Mouse (Mus musculus) olfactory bulb, adult 2 months (tissue): ENCODE results near the gene Odf3l1. TPM values are rescaled to one million over a fixed set of nuclear protein-coding genes. Genes with fewer than 3 reads are reported as not detected.

Experiments used
- H3K27ac ChIP-seq: fragments of 200-500 bp; 2 replicates; pipeline ENCODE4 v1.5.1; 2012; ENCODE audit warnings: low read depth, low read length; ENCODE audit not compliant: insufficient read depth
- H3K4me1 ChIP-seq: fragments of 200-500 bp; 2 replicates; pipeline ENCODE4 v1.6.1; 2012; ENCODE audit warnings: low read length; ENCODE audit not compliant: control insufficient read depth, insufficient read depth
- H3K4me3 ChIP-seq: fragments of 200-500 bp; 2 replicates; pipeline ENCODE4 v1.5.1; 2012; ENCODE audit warnings: mild to moderate bottlenecking, low read depth, low read length, moderate library complexity; ENCODE audit not compliant: insufficient read depth
- CTCF ChIP-seq: fragments of 200-500 bp; IDR thresholded peaks from 2 replicates; pipeline ENCODE4 v1.5.1; 2012; ENCODE audit warnings: low read depth, mild to moderate bottlenecking, low read length, moderate library complexity; ENCODE audit not compliant: insufficient read depth
- POLR2A ChIP-seq: fragments of 200-500 bp; IDR thresholded peaks from 2 replicates; pipeline ENCODE4 v1.6.1; 2012; ENCODE audit warnings: mild to moderate bottlenecking, low read depth, low read length, moderate library complexity; ENCODE audit not compliant: insufficient read depth
- WGBS: fragments of 180-500 bp; shearing (Covaris S2); methylation state at CpG from one replicate; pipeline ENCODE4 v1.1.7; 2018; 5-methylcytosine and 5-hydroxymethylcytosine counted together
- polyA plus RNA-seq: library from polyadenylated mRNA; stranded (reverse); fragments of >200 nt; gene quantifications from 2 replicates; pipeline ENCODE4 v1.2.4, GENCODE M21; 2012; ENCODE audit warnings: low replicate concordance; ENCODE audit not compliant: missing spikeins, insufficient read depth, insufficient read length

Gene Odf3l1
- polyA plus RNA-seq, 1 experiment, result not detected

GRCm38 (mm10) chr9:56886113-56886512 lies 21.6 kb upstream of the Odf3l1 start:
- no peak overlapping the region for H3K27ac ChIP-seq
- peak; percentile 26; the same call in 1 of the 2 replicates for TF ChIP-seq CTCF
- TF ChIP-seq POLR2A, result no peak
- H3K4me1 ChIP-seq, result peaks cover 15% of the 10 kb centered on the region
- H3K4me3 ChIP-seq, result no peak overlapping the region
- 75% methylated on average over 13 of the region's 13 CpGs for WGBS

- 83% methylated on average over 4 of the region's 4 CpGs for WGBS
- Histone ChIP-seq H3K4me1 (peaks cover 9% of the 10 kb centered on the region; the same call in 1 of the 2 replicates), H3K27ac (no peak overlapping the region), H3K4me3 (no peak overlapping the region)
- TF ChIP-seq POLR2A (no peak), CTCF (no peak)
These were observed 19.8 kb upstream of the Odf3l1 start for GRCm38 (mm10) chr9:56884328-56884727.

GRCm38 (mm10) chr9:56883470-56883869 lies 19.0 kb upstream of the Odf3l1 start:
- H3K4me3 ChIP-seq, result no peak overlapping the region
- no peak overlapping the region for H3K27ac ChIP-seq
- H3K4me1 ChIP-seq, result peaks cover 9% of the 10 kb centered on the region; the same call in 1 of the 2 replicates
- 88% methylated on average over 7 of the region's 7 CpGs for WGBS
- TF ChIP-seq CTCF, result no peak
- TF ChIP-seq POLR2A, result no peak

GRCm38 (mm10) chr9:56882818-56883217 lies 18.3 kb upstream of the Odf3l1 start:
- H3K27ac ChIP-seq, result no peak overlapping the region
- no peak for TF ChIP-seq POLR2A
- TF ChIP-seq CTCF, result no peak
- no peak overlapping the region for H3K4me3 ChIP-seq
- H3K4me1 ChIP-seq, result peaks cover 9% of the 10 kb centered on the region; the same call in 1 of the 2 replicates
- WGBS, result 85% methylated on average over 12 of the region's 12 CpGs

- no peak overlapping the region for H3K27ac ChIP-seq
- WGBS, result 82% methylated on average over 4 of the region's 4 CpGs
These were observed 17.8 kb upstream of the Odf3l1 start for GRCm38 (mm10) chr9:56882283-56882682.

GRCm38 (mm10) chr9:56881539-56882082 lies 17.1 kb upstream of the Odf3l1 start:
- no peak for TF ChIP-seq CTCF
- no peak for TF ChIP-seq POLR2A
- no peak overlapping the region for H3K4me3 ChIP-seq
- H3K27ac ChIP-seq, result no peak overlapping the region
- 63% methylated on average over 3 of the region's 3 CpGs for WGBS
- peaks cover 19% of the 10 kb centered on the region for H3K4me1 ChIP-seq

More at GRCm38 (mm10) chr9:56882283-56882682, 17.8 kb upstream of the Odf3l1 start:
- Histone ChIP-seq H3K4me1 (peaks cover 12% of the 10 kb centered on the region; the same call in 1 of the 2 replicates), H3K4me3 (no peak overlapping the region)
- TF ChIP-seq POLR2A, result no peak
- TF ChIP-seq CTCF, result no peak

- no peak overlapping the region for H3K27ac ChIP-seq
- TF ChIP-seq POLR2A, result no peak
- TF ChIP-seq CTCF, result no peak
- H3K4me1 ChIP-seq, result peaks cover 26% of the 10 kb centered on the region
- WGBS, result 64% methylated on average over 9 of the region's 9 CpGs
- H3K4me3 ChIP-seq, result no peak overlapping the region
These were observed 16.3 kb upstream of the Odf3l1 start for GRCm38 (mm10) chr9:56880790-56881189.

- no peak overlapping the region for H3K4me3 ChIP-seq
- peaks cover 44% of the 10 kb centered on the region for H3K4me1 ChIP-seq
- TF ChIP-seq CTCF (no peak), POLR2A (no peak)
- WGBS, result 67% methylated on average over 5 of the region's 5 CpGs
- H3K27ac ChIP-seq, result no peak overlapping the region
These were observed 12.8 kb upstream of the Odf3l1 start for GRCm38 (mm10) chr9:56877284-56877683.

GRCm38 (mm10) chr9:56876784-56877183 lies 12.3 kb upstream of the Odf3l1 start:
- 25% methylated on average over 9 of the region's 9 CpGs for WGBS
- Histone ChIP-seq H3K27ac (no peak overlapping the region), H3K4me3 (no peak overlapping the region), H3K4me1 (peaks cover 43% of the 10 kb centered on the region)
- TF ChIP-seq CTCF (no peak), POLR2A (no peak)
